ENCODE assay signal across 1 mouse cellular context in genomic region chr6:108827336-108827920, GRCm38 (mm10).
A peak's percentile ranks its signal among the peaks of the same experiment; 100 is the strongest.
TF ChIP-seq lines count a peak whose summit lies in the region.

No protein-coding gene starts in this region.

TF ChIP-seq in CH12.LX, 34 proteins besides CTCF, POLR2A, EP300 and RAD21 (continued from another document):
- 0 out of 2 replicates have a peak, but pooled peaks have one; percentile 39 for TF ChIP-seq MAZ (IDR thresholded peaks at IDR 0.05; ENCODE audit: low read depth, low read length)
- peak; percentile 53; the same call in 1 of the 2 replicates for TF ChIP-seq SIN3A (IDR thresholded peaks at IDR 0.05; ENCODE audit: low read length)
- TF ChIP-seq MAX (IDR thresholded peaks at IDR 0.05; ENCODE audit: low read length), result 0 out of 2 replicates have a peak, but pooled peaks have one; percentile 13
- no peak for TF ChIP-seq RCOR1 (conservative IDR thresholded peaks at IDR 0.05; ENCODE audit: low read depth, low read length)
- TF ChIP-seq USF2 (conservative IDR thresholded peaks at IDR 0.05; ENCODE audit: low read depth, low read length), result no peak
- no peak for TF ChIP-seq ETS1 (conservative IDR thresholded peaks at IDR 0.05; ENCODE audit: low read depth, low read length)
- TF ChIP-seq MYC (IDR thresholded peaks at IDR 0.05; ENCODE audit: low read depth, low read length), result no peak
- TF ChIP-seq MXI1 (IDR thresholded peaks at IDR 0.05; ENCODE audit: low read depth, low read length), result no peak
- TF ChIP-seq USF1 (IDR thresholded peaks at IDR 0.05; ENCODE audit: low read depth, low read length), result no peak
- 0 out of 2 replicates have a peak, but pooled peaks have one; percentile 36 for TF ChIP-seq CHD1 (IDR thresholded peaks at IDR 0.05; ENCODE audit: low read depth, low read length)
- no peak for TF ChIP-seq IRF4 (IDR thresholded peaks at IDR 0.05; ENCODE audit: low read depth, low read length)
- no peak for TF ChIP-seq MEF2A (IDR thresholded peaks at IDR 0.05; ENCODE audit: borderline replicate concordance, low read depth, low read length)
- TF ChIP-seq PAX5 (IDR thresholded peaks at IDR 0.05; ENCODE audit: low read length), result no peak
- TF ChIP-seq JUND (conservative IDR thresholded peaks at IDR 0.05; ENCODE audit: low read depth, low read length), result no peak
- 0 out of 2 replicates have a peak, but pooled peaks have one; percentile 29 for TF ChIP-seq KAT2A (IDR thresholded peaks at IDR 0.05; ENCODE audit: insufficient replicate concordance, low read length)
- TF ChIP-seq TBP (conservative IDR thresholded peaks at IDR 0.05; ENCODE audit: low read depth, low read length), result no peak
- no peak for TF ChIP-seq MAFK (IDR thresholded peaks at IDR 0.05; ENCODE audit: insufficient replicate concordance, low read length)
- TF ChIP-seq POLR2AphosphoS2 (IDR thresholded peaks at IDR 0.05; ENCODE audit: low read depth, low read length), result no peak
